Mouse (Mus musculus) frontal cortex, adult (tissue): ENCODE results near the gene Krtap26-1.

Source experiments
- ATAC-seq: cut with Nextera tagmentation; 2 replicates; pipeline ENCODE4 v1.9.2; 2017; ENCODE audit warnings: mild to moderate bottlenecking, moderate library complexity, mixed read lengths; ENCODE audit not compliant: low TSS enrichment

The Krtap26-1 gene

DNA sequence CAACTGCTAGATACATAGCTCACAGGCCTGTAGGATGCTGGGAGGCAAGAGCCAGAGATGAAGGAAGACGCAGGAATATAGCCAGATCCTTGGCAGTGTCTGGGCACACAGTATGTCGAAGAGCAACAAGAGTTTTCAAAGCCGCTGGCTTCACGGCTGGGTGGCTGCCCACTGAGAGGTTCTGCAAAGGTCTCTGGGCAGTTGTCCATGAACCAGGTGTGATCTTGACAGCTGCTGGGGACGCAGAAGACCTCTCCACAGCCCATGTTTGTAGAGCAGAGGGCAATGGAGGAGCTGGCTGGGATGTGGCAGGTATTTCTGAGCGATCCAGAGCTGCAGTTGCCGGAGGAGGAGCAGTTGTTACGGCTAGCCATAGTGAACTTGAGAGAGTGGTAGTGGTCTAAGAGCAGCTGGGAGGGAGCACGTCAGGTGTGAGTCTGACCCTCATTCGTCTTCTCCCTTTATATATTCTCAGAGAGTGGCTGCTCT is at the start of gene Krtap26-1:
Gene Krtap26-1, minus strand, starts transcription at position 439 of the 489 bp plus-strand sequence.
- ATAC-seq, result no peak

DNA sequence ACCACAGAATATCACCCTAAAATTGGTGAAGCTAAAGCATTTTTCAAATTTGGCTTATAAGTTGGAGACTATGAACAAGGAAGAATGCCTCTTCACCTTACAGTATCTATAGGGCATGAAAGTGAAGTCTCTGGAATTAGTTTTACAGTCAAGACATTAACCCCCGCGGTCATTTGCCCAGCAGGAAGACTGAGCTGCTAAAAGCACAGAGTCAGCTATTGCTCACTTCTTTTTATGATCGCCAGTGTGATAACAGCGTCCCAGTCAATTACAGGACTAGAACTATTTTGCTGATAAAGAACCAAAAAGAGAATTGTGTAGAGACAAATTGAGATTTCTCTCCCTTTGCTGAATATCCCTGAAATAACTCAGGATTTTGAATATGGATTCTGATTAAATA is 48.7 kb upstream of the Krtap26-1 start:
- no peak for ATAC-seq

DNA sequence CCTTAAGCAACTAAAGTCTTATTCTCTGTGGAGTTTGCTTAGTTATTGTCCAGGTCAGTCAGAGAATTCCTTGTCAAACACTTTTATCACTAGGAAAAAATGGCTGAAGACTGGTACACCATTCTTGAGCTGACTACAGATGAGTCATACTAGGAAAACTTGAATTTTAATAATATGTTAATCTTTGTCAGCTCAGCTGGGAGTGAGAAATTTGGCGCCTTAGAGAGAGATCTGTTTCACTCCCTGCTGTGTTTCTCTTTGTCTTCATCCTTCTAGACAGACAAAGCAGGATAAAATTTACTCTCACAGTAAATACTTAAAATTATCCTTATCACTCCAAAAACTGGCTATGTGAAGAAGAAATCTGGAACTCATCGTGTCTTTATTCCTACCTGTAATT is 33.7 kb upstream of the Krtap26-1 start:
- peak; percentile 92 for ATAC-seq

DNA sequence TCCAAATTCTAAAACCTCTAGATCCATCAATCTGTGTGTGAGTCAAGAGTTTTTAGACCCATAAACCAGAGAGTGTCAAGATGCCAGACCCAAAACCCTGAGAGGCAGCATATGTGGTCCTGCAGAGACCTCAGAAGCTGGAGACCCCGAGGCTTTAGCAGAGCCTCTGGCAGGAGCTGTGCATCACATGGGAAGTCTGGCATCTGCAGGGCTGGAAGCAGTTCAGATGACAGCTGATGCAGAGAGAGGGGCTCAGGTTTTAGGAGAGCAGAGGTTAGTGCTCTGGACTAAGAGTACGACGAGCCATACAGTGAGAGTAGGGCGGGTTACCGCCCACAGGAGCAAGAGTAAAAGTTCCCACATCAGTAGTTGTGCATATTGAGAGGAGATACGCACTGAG is 31.5 kb upstream of the Krtap26-1 start:
- no peak for ATAC-seq

DNA sequence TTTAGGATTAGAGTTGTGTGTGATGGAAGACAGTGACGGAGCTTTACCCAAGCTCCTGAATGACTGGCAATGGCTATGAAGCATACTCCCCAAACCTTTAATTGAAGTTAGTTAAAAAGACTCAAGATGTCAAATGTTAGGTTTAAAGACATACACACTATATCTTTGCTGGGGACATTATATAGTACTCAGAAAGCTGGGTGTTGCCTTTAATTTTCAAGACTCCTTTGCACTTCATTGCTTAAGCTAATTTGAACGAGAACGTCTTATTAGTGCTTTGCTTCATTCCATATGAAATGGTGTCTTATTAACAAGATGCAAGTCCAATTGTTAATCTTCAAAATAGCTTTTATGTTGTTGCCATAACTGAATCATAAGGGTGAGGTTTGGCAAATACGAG is 24.0 kb upstream of the Krtap26-1 start, which contains the start of gene Krtap27-1:
Gene Krtap27-1, minus strand, starts transcription at position 101 of the 400 bp plus-strand sequence.
- no peak for ATAC-seq

DNA sequence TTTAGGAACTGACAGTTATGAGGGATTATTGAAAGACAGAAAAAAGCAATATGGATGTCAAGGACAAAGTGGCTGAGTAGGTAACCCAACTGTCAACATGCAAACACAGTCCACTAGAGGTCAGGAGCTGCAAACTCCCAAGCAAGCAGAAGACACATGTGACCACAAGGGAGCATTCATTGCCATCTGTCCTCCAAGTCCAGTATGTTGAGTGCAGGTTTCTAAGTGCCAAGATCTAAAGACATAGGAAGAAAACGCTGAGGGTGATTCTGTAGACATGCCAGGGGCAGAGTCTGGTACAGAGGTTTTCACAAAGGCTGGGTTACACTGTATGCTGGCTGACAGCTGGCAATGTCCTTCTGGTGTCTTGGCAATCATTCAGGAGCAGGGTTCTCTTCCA is 9.8 kb upstream of the Krtap26-1 start:
- ATAC-seq, result no peak

DNA sequence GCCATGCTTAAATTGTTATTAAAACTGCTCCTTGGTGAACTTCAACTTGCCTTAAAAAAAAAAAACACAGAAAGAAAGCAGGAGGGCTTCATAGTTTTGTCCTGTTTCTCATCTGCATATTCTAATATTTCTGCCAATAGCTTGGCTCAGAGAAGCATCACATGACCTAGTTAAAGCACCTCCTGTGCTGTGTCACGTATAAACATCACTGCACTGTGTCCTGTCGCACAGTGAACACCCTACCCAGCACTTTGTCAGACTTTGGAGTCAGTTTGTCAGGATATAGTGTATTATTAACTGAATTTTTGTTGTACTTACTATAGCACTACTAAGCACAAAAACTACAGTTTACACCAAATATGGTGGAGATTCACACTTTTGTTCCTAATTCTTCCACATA is 4.4 kb upstream of the Krtap26-1 start:
- ATAC-seq, result no peak

DNA sequence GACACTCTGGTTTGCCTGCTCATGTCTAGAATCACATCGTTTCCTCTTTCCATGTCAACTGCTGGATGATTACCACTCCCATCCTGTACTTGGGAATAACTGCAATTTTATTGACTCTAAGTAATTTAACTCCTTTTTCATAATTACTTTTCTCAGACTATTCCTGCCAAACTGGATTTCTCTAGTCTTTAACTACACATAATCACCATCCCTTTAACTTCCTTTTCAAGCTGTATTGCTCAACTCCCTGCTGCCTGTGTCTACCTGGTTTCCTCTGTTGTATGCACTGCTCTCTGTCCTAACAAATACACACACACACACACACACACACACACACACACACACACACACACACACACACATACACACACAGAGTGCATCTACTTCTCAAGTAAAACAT is 3.5 kb upstream of the Krtap26-1 start:
- no peak for ATAC-seq

DNA sequence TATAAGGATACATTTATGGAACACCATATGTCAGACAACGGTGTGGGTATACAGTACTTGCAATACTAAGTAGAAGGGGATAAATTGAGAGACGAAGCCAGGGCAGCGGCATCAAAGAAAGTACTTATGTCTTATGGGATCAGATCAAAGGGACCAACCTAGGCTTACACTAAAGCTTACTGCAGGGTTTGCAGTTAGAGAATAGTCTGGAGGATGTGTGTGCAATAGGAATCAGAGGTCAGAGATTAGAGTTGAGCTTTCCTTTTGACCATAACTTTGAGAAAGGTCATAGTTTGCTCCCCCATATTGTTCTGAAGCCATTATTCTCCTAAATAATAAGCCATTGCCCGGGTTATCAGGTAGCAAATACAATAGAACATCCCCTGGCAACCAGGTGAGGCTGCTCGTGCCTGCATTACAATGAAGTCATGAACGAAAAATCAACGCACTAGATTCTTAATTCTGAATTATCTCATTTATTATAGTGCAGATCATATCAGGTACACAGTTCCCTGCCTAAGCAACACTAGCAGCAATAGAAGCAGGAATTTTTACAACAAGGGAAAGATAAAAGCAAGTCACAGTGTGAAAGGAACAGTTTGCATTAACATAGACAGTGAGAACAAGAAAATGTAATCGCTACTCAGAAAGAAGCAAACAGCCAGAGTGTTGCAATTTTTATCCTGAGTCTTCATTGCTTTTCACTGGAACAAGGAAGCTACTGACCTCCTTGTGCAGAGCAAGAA is 1.1 kb downstream of the Krtap26-1 start:
- ATAC-seq, result no peak

DNA sequence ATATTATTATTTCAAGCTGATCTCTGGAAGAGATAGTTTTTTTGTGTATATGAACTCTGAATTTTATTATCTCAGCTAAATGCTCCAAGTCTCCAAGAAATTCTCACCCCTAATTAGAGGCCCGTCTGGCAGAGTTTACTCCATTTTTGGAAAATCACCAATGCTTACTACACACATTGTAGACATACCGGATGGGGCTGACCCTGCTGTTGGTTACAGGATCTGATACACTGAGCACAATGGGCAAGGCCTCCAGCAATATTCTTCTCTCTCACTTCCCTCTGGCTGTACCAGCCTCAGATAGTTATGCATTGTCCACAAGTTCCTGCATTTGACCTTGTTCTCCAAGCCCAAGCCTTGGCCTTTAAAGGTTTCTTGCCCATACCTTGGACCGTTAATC is 7.5 kb downstream of the Krtap26-1 start:
- no peak for ATAC-seq

DNA sequence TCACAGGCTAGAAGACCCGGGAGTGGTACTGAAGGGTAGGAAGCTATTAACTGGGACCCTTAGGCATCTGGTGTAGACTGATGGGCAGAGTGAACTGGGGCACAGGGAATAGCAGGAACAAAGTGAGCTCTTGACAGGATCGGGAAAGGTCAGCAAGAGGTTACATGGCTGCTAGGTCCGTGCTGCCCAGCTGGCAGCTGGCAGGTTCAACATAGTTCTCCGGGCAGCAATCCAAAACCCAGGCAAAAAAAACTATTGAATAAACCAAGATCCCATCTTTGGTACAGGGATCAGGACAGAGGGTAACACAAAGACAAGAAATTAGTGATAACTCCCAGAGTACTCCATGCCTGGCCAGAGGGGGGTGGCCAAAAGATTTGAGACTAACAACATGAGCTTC is 12.5 kb downstream of the Krtap26-1 start:
- ATAC-seq, result no peak

DNA sequence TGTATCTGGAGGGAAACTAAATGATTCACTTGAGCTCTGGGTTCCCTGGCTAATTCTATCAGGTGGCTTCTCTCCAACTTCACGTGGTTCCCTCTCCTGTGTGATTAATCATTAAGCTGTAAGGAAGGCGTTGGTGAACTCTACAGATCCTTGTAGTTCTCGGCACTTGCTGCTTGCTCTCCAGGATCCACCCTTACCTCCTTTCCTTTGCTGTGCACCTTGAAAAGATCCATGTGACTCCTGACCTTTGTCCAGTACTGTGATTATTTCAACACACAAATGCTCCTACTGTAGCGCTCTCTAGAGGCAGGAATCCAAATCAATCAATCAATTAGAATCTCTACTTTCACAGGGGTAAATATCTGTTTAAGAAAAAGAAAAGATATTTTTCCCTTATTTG is 16.1 kb downstream of the Krtap26-1 start:
- no peak for ATAC-seq

DNA sequence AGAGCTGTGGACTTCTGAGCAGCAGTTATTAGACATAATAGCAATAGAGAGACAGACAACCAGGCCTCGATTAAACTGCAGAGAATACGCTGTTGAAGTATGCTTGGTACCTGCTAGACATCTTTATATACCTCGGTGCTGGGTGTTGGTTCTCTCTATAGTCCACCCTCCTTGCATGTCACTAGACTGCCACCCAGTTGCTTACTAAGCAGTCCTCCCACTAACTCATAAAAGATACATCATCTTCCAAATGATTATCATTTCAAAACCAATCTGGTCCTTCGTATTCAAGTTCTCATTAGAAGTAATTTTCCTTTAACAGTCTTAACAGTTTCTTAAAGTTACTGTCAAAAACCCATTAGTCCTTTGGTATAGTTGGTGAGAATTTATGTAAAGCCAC is 20.0 kb downstream of the Krtap26-1 start, which contains the start of gene 2310079G19Rik:
Gene 2310079G19Rik, minus strand, starts transcription at position 101 of the 400 bp plus-strand sequence.
- ATAC-seq, result no peak

DNA sequence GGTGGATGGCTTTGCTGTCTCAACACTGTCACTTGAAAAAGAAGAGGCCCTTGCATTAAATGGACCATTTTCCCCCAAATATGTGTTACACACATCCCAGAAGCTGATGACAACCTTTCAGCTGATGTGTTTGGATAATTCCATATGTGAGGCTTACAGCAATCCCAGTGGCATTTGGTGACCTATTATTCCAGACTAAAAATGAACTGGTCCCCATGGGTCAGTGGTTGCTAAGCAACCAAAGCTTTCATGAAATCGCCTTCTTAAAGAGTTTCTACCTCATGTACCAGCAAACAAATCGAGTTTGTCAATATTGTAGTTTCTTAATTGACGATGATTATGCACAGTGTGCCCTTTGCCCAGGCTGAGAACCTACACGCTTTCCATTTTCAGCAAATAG is 34.9 kb downstream of the Krtap26-1 start:
- ATAC-seq, result no peak

DNA sequence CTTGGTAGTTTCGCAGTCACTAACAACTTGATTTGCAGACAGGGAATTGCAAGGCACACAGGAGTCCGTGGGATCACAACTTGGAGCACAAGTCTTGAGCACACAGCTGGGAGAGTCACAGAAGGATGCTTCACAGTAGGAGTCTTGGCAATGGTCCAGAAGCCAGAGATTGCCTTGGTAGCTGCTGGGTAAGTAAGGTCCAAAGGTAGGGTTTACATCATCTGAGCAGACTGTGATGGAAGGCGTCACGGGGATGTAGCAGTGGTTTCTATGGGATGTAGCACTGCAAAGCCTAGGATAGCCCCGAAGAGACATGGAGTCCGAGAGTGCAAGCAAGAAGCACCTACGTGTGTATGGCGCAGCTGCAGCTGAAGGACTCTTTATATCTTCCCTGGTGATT is 35.7 kb downstream of the Krtap26-1 start, which contains the start of gene Krtap24-1:
Gene Krtap24-1, minus strand, starts transcription at position 358 of the 400 bp plus-strand sequence.
- no peak for ATAC-seq

DNA sequence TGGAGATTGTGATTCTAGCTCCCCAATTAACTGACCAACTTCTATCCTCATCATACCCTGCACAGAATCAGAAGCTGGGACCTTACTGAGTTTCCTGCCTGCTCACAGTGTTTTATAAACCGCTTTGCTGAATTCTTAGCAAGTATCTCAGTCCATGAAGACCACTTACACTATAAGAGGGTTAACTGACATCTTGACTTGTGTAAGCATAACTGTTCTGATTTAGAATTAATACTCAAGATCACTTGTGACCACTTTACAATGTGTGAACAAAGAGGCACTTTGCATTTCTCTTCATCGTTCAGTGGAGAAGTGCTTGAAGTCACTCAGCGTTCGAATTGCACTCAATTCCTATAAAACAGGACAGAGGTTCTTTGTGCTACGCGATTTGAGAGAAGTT is 43.0 kb downstream of the Krtap26-1 start:
- ATAC-seq, result no peak

DNA sequence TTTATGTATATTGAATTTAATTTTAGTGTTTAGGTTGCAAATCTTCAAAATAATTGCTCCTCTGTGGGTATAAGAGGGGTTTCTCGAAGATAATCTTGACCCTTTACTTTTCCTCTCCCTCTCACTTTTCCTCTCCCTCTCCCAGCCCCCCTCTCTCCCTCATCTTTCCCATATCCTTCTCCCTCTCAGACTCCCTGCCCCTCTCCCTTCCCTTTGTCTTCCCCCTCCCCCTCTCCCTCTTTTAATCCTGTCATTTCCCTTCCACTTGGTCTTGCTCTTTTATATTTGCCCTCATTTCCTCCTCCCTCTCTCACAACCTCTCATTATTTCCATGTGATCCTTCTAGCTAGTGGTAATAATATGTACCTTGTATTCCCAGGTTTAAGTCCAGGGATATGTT is 45.1 kb downstream of the Krtap26-1 start:
- ATAC-seq, result no peak

DNA sequence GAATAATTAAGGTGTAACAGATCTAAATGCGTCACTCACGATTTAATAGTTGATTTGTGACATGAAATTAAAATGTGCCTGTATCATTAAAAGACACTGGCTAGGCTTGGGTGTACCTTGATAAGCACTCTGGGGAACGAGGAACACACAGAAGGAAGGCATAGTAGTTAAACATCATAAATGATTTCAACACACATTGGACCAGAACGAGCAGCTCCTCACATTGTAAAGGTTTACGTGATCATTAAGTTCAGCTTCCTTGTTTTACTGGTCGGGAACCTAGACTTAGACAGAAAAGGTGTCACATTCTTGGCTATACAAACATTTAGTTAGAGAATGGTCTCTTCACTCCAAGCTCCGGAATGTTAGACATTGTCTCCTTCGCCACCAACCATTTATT is 47.3 kb downstream of the Krtap26-1 start:
- no peak for ATAC-seq

DNA sequence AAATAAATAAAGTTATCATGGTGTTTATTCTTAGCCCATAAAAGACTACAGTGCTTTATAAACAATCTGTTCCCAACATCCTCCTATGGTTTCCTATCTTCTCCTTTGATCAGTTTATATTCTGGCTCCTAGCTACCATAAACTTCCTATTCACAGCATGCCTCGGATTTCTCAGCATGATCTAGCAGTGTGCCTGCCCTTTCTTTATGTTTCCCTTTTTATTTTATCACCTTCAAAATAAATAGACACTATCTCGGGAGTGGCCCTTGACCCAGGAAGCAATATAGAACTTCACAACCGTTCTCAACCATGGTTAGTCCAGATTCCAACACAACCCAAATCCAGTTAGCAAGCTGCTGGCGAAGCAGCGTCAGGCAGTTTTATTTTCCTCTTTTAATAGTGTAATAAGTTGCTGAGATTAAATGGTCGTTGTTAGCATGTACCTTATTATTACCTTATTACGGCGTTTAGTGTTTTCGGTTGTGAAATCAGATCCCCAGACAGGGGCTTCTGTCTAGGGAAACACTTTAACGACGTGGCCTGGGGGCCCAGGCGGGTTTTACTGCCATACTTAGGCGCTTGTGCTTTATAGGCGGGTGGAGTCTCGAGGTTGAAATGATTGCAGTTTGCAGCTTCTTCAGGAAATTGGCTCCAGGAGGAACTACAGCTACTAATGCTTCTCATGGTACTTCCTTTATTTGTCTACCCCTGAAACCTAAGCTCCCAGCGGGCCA is 47.9 kb downstream of the Krtap26-1 start:
- ATAC-seq, result no peak
